Mouse (Mus musculus) forebrain, postnatal 0 days (tissue): ENCODE results near the gene Plekhm2. TPM values are rescaled to one million over a fixed set of nuclear protein-coding genes. Genes with fewer than 3 reads are reported as not detected.

ENCODE experiments used
- ATAC-seq: fragments of 200-750 bp; cut with Nextera tagmentation; 2 replicates; pipeline ENCODE4 v1.8.0; 2017; ENCODE audit warnings: mild to moderate bottlenecking, moderate library complexity
- DNase-seq: peaks from one replicate; pipeline ENCODE4 v3.0.0-alpha.2; 2015
- H3K27ac ChIP-seq: fragments of 300-500 bp; sonication (generic); 2 replicates; pipeline ENCODE4 v1.5.1; 2014; ENCODE audit warnings: low read depth, mild to moderate bottlenecking, antibody characterized with exemption, low read length, moderate library complexity, mixed read lengths
- H3K27me3 ChIP-seq: fragments of 300-500 bp; sonication (generic); 2 replicates; pipeline ENCODE4 v1.6.1; 2014; ENCODE audit warnings: mild to moderate bottlenecking, low read length, mixed read lengths; ENCODE audit not compliant: insufficient read depth
- H3K36me3 ChIP-seq: fragments of 300-500 bp; sonication (generic); 2 replicates; pipeline ENCODE4 v1.6.1; 2014; ENCODE audit warnings: mild to moderate bottlenecking, moderate library complexity; ENCODE audit not compliant: insufficient read depth
- H3K4me1 ChIP-seq: fragments of 300-500 bp; sonication (generic); 2 replicates; pipeline ENCODE4 v1.6.1; 2014; ENCODE audit warnings: antibody characterized with exemption; ENCODE audit not compliant: insufficient read depth
- H3K4me2 ChIP-seq: fragments of 300-500 bp; sonication (generic); 2 replicates; pipeline ENCODE4 v1.6.1; 2014; ENCODE audit warnings: low read depth, mild to moderate bottlenecking, moderate library complexity
- H3K4me3 ChIP-seq: fragments of 300-500 bp; sonication (generic); 2 replicates; pipeline ENCODE4 v1.5.1; 2014; ENCODE audit warnings: low read depth, low read length, mixed read lengths
- H3K9ac ChIP-seq: fragments of 300-500 bp; sonication (generic); 2 replicates; pipeline ENCODE4 v1.6.1; 2014; ENCODE audit warnings: mild to moderate bottlenecking
- H3K9me3 ChIP-seq: fragments of 300-500 bp; sonication (generic); 2 replicates; pipeline ENCODE4 v1.6.1; 2016; ENCODE audit warnings: low read length
- CTCF ChIP-seq: sonication (generic); IDR thresholded peaks from 2 replicates; pipeline ENCODE4 v1.5.1; 2016; ENCODE audit warnings: antibody characterized with exemption, control low read depth, low read depth
- WGBS: fragments of 180-500 bp; shearing (Covaris S2); extraction: QIAGEN DNeasy Blood & Tissue Kit; methylation state at CpG from one replicate; pipeline ENCODE4 v1.1.7; 2014; 5-methylcytosine and 5-hydroxymethylcytosine counted together
- polyA plus RNA-seq: library from polyadenylated mRNA; unstranded; fragments of >200 nt; fragmentation: Nextera tagmentation; extraction: Ambion mirVana; gene quantifications from 2 replicates; pipeline ENCODE4 v1.2.1, GENCODE M21; 2015
- total RNA-seq: library from RNA; depleted of rRNA; stranded (reverse); fragments of >200 nt; gene quantifications from 2 replicates; pipeline ENCODE4 v1.2.3, GENCODE M21; 2014

Gene Plekhm2
- total and polyA plus RNA-seq, 2 experiments from 2014 or later = 5.6 to 33.7 TPM

GRCm38 (mm10) chr4:141624983-141625773 lies 39.5 kb downstream of the Plekhm2 start:
- peak; percentile 61 for TF ChIP-seq CTCF
- Histone ChIP-seq H3K9ac (no peak overlapping the region), H3K4me3 (no peak overlapping the region), H3K36me3 (peaks cover 47% of the 10 kb centered on the region), H3K4me2 (no peak overlapping the region), H3K27me3 (no peaks in the 10 kb centered on the region), H3K27ac (no peak overlapping the region), H3K4me1 (no peaks in the 10 kb centered on the region), H3K9me3 (no peaks in the 10 kb centered on the region)
- DNase-seq (no peak), ATAC-seq (no peak)
- 80% methylated on average over 18 of the region's 19 CpGs for WGBS

GRCm38 (mm10) chr4:141624134-141624533 lies 40.6 kb downstream of the Plekhm2 start:
- no peak for TF ChIP-seq CTCF

GRCm38 (mm10) chr4:141623666-141624065 lies 41.0 kb downstream of the Plekhm2 start, which contains the start of gene Slc25a34:
TSS of gene Slc25a34 (minus strand) at chr4:141623821.
- Histone ChIP-seq H3K36me3 (peaks cover 32% of the 10 kb centered on the region), H3K27me3 (no peaks in the 10 kb centered on the region), H3K4me2 (no peak within 1 kb of the TSS), H3K9me3 (no peaks in the 10 kb centered on the region), H3K4me3 (no peak within 1 kb of the TSS), H3K27ac (no peak within 1 kb of the TSS), H3K9ac (no peak within 1 kb of the TSS), H3K4me1 (no peaks in the 10 kb centered on the region)
- TF ChIP-seq CTCF = no peak
- ATAC-seq (peak; percentile 61), DNase-seq (no peak)
- 64% methylated on average over 1 of the region's 1 CpGs for WGBS

More at GRCm38 (mm10) chr4:141624134-141624533, 40.6 kb downstream of the Plekhm2 start:
- H3K4me2 ChIP-seq = no peak overlapping the region
- H3K4me3 ChIP-seq = no peak overlapping the region
- no peaks in the 10 kb centered on the region for H3K9me3 ChIP-seq
- 91% methylated on average over 8 of the region's 8 CpGs for WGBS
- no peak for DNase-seq
- ATAC-seq = no peak
- no peak overlapping the region for H3K9ac ChIP-seq
- H3K4me1 ChIP-seq = no peaks in the 10 kb centered on the region
- no peak overlapping the region for H3K27ac ChIP-seq
- peaks cover 37% of the 10 kb centered on the region for H3K36me3 ChIP-seq
- no peaks in the 10 kb centered on the region for H3K27me3 ChIP-seq

- H3K4me1 ChIP-seq = no peaks in the 10 kb centered on the region
- peaks cover 26% of the 10 kb centered on the region for H3K36me3 ChIP-seq
- DNase-seq (no peak), ATAC-seq (no peak)
- H3K9me3 ChIP-seq = no peaks in the 10 kb centered on the region
- H3K4me3 ChIP-seq = no peak overlapping the region
- H3K27ac ChIP-seq = no peak overlapping the region
- WGBS = 91% methylated on average over 11 of the region's 11 CpGs
- H3K27me3 ChIP-seq = no peaks in the 10 kb centered on the region
- no peak for TF ChIP-seq CTCF
- no peak overlapping the region for H3K9ac ChIP-seq
- no peak overlapping the region for H3K4me2 ChIP-seq
Observed at GRCm38 (mm10) chr4:141623037-141623436, 41.7 kb downstream of the Plekhm2 start.

GRCm38 (mm10) chr4:141622580-141622979 lies 42.1 kb downstream of the Plekhm2 start:
- peaks cover 21% of the 10 kb centered on the region for H3K36me3 ChIP-seq
- no peak for TF ChIP-seq CTCF
- no peak overlapping the region for H3K27ac ChIP-seq
- ATAC-seq (no peak), DNase-seq (no peak)
- no peak overlapping the region for H3K9ac ChIP-seq
- no peaks in the 10 kb centered on the region for H3K27me3 ChIP-seq
- no peak overlapping the region for H3K4me2 ChIP-seq
- no peak overlapping the region for H3K4me3 ChIP-seq
- WGBS = 90% methylated on average over 5 of the region's 5 CpGs
- H3K9me3 ChIP-seq = no peaks in the 10 kb centered on the region
- H3K4me1 ChIP-seq = no peaks in the 10 kb centered on the region

GRCm38 (mm10) chr4:141622091-141622490 lies 42.6 kb downstream of the Plekhm2 start:
- TF ChIP-seq CTCF = no peak
- no peaks in the 10 kb centered on the region for H3K27me3 ChIP-seq
- ATAC-seq (no peak), DNase-seq (no peak)
- no peaks in the 10 kb centered on the region for H3K4me1 ChIP-seq
- H3K4me3 ChIP-seq = no peak overlapping the region
- no peak overlapping the region for H3K27ac ChIP-seq
- no peak overlapping the region for H3K9ac ChIP-seq
- peaks cover 18% of the 10 kb centered on the region for H3K36me3 ChIP-seq
- no peak overlapping the region for H3K4me2 ChIP-seq
- no peaks in the 10 kb centered on the region for H3K9me3 ChIP-seq
- WGBS = 86% methylated on average over 8 of the region's 8 CpGs

- Histone ChIP-seq H3K9me3 (no peaks in the 10 kb centered on the region), H3K27me3 (no peaks in the 10 kb centered on the region), H3K27ac (no peak overlapping the region), H3K9ac (no peak overlapping the region), H3K4me2 (no peak overlapping the region), H3K4me3 (no peak overlapping the region), H3K36me3 (peaks cover 11% of the 10 kb centered on the region), H3K4me1 (no peaks in the 10 kb centered on the region)
- no peak for DNase-seq
- WGBS = 85% methylated on average over 8 of the region's 8 CpGs
- ATAC-seq = no peak
- no peak for TF ChIP-seq CTCF
Observed at GRCm38 (mm10) chr4:141621297-141621696, 43.4 kb downstream of the Plekhm2 start.
